Mouse (Mus musculus) left cerebral cortex, adult 6 months (tissue): ENCODE results near the gene Sike1. TPM values are rescaled to one million over a fixed set of nuclear protein-coding genes. Genes with fewer than 3 reads are reported as not detected.

Experiments used
- long read RNA-seq, 2 experiments: library from polyadenylated mRNA; unstranded; transcript quantifications; one replicate each; pipeline ENCODE4 v2.0.0; 2019 to 2020
- polyA plus RNA-seq: library from polyadenylated mRNA; unstranded; fragments of <200 nt; fragmentation: Nextera tagmentation; gene quantifications from 2 replicates; pipeline ENCODE4 v1.2.3, GENCODE M21; 2021

The Sike1 gene
- 29.7 and 32.8 TPM in 2 replicates for polyA plus RNA-seq
- long read RNA-seq, experiment 1, full-length matches to known transcripts: 89 of 101 reads
- long read RNA-seq, experiment 1, partial matches to known transcripts: 6 of 101 reads
- long read RNA-seq, experiment 1, other reads (novel, unspliced or antisense): 6 of 101 reads
- long read RNA-seq, experiment 2, full-length matches to known transcripts: 23 of 31 reads
- long read RNA-seq, experiment 2, partial matches to known transcripts: 4 of 31 reads
- long read RNA-seq, experiment 2, other reads (novel, unspliced or antisense): 4 of 31 reads

DNA sequence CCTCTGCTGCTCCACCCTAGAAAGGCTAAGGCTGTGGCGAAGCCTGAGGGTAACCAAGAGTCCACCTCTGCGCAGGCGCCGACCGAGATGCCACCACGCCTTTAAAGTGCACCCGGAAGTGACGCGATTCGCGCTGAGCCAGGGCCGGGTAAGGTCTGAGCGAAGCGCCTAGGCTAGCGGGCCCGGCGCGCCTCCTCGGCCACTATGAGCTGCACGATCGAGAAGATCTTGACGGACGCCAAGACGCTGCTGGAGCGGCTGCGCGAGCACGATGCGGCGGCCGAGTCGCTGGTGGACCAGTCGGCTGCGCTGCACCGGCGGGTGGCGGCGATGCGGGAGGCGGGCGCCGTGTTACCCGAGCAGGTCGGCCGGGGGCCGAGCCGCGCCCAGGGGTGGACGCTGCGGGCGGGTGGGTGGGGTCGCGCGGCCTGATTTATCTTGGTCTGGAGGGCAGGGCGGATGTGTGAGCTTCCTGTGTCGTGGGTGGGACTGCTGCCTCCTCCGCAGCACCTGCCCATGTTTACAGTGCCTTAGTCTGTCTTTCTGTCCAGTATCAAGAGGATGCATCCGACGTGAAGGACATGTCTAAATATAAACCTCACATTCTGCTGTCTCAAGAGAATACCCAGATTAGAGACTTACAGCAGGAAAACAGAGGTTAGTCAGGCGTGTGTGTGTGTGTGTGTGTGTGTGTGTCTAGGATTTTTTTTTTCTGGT lies at the start of gene Sike1:
Sike1 (plus strand) TSS at position 104 of the 717 bp plus-strand sequence.

DNA sequence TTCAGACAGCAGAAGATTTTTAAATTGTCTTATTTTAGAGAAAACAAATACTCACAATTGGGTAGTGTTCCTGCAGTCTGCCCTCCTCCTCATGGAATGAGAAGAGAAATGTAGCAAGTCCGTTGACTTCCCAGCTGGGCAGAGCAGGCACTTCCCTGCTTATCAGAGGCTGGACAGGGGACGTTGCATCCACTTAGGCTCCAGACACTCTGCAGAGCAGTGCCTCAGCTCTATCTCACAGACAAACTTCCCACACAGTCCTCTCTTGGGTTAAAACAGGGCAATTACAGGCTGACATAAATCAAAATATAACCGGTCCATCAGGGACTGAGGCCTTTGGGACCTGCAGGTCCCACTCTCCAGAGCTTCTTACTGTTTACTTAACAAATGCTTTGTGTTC lies 31.5 kb upstream of the Sike1 start, which contains the start of gene Nr1h5:
Nr1h5 (minus strand) TSS at position 101 of the 400 bp plus-strand sequence.

GRCm38 (mm10) chr3:103020249-103020942 lies 24.9 kb downstream of the Sike1 start, which contains the start of gene Csde1:
TSS of gene Csde1 (plus strand) at chr3:103020426.

Other genes with a start within 250 kb of the Sike1 start
- 0.05 and 0.33 TPM in 2 replicates for gene Tshb, start 213.0 kb upstream of the Sike1 start, polyA plus RNA-seq
- gene Sycp1, start 59.6 kb upstream of the Sike1 start, polyA plus RNA-seq: not detected in 2 replicates
- gene Nr1h5, start 31.6 kb upstream of the Sike1 start, polyA plus RNA-seq: not detected in 2 replicates
- 103 and 136 TPM in 2 replicates for gene Csde1, start 24.7 kb downstream of the Sike1 start, polyA plus RNA-seq
- 39.1 and 47.7 TPM in 2 replicates for gene Nras, start 62.6 kb downstream of the Sike1 start, polyA plus RNA-seq
- not detected in 2 replicates for gene Ampd1, start 78.3 kb downstream of the Sike1 start, polyA plus RNA-seq
- 0.15 and 0.21 TPM in 2 replicates for gene Dennd2c, start 106.9 kb downstream of the Sike1 start, polyA plus RNA-seq
- gene Bcas2, start 175.9 kb downstream of the Sike1 start, polyA plus RNA-seq: 135 and 171 TPM in 2 replicates